Mouse (Mus musculus) C2C12 (cell line): ENCODE results near the gene Lrmda.

Experiments
- CEBPB ChIP-seq: IDR thresholded peaks from one replicate; pipeline ENCODE4 v1.6.1; 2011; ENCODE audit warnings: low read depth, mild to moderate bottlenecking, control low read depth, moderate library complexity
- CTCF ChIP-seq: IDR thresholded peaks from one replicate; pipeline ENCODE4 v1.5.1; 2011; ENCODE audit not compliant: control insufficient read depth, insufficient read depth, insufficient read length
- FOSL1 ChIP-seq: IDR thresholded peaks from one replicate; pipeline ENCODE4 v1.8.0; 2011; ENCODE audit warnings: mild to moderate bottlenecking, low read length; ENCODE audit not compliant: poor library complexity, insufficient read depth, severe bottlenecking
- MAX ChIP-seq: IDR thresholded peaks from one replicate; pipeline ENCODE4 v1.6.1; 2011; ENCODE audit warnings: mild to moderate bottlenecking, control low read depth
- MYOD1 ChIP-seq: IDR thresholded peaks from one replicate; pipeline ENCODE4 v1.6.1; 2011; ENCODE audit warnings: low read depth; ENCODE audit not compliant: control insufficient read depth, insufficient read length
- MYOG ChIP-seq: IDR thresholded peaks from one replicate; pipeline ENCODE4 v1.6.1; 2011; ENCODE audit not compliant: control insufficient read depth, insufficient read length; ENCODE audit errors: extremely low read depth
- USF1 ChIP-seq: IDR thresholded peaks from one replicate; pipeline ENCODE4 v1.6.1; 2011; ENCODE audit warnings: low read depth, mild to moderate bottlenecking, control low read depth, moderate library complexity

DNA sequence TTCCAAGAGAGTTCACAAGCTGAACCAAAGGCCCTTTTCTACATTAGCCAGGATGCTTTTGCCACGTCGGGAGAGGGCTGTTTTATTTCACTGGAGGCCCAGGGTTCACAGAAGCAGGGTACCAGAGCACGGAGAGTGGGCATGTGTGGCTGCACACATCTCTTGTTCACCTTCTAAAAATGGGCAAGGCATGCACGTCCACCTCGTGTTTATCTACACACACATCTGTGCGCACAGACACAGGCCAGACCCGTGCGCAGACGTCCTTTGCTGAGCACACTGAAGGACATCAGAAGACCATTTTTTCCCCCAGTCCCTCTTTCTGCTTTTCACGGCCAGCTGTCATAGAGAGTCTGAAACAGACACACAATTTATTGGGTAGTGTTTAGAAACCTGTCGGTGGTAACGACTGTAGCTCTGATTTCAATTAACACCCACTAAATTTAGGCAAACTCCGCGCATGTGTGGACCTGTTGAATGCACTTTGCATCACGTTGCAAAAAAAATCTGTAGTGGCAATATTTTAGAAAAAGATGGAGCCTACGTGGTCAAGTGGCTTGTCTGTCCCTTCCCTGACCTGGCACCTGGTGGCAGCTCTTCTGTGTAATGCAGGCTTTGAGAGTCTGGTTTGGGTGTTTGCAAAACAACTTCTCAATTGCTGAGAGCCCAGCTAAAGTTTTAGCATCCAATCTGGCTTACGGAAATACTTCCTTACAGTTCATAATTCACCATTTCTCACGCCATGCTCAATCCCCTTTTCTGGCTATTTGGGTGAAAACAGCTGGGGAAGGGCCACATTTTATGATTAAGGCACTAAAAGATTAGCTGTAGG, 28.8 kb downstream of the Lrmda start:
- TF ChIP-seq CTCF = no peak
- TF ChIP-seq MYOG = no peak
- TF ChIP-seq MAX = no peak
- TF ChIP-seq MYOD1 = no peak
- TF ChIP-seq USF1 = no peak
- no peak for TF ChIP-seq FOSL1
- TF ChIP-seq CEBPB = no peak
